Mouse (Mus musculus) layer of hippocampus, postnatal 25 days (tissue): ENCODE measurements around the gene Olfr944. TPM values are rescaled to one million over a fixed set of nuclear protein-coding genes. Genes with fewer than 3 reads are reported as not detected.

Experiments
- DNase-seq, 2 experiments: peaks; one replicate each; pipeline ENCODE4 v3.0.0; 2022; ENCODE audit warnings: mixed read lengths in 2 of 2, low spot score in 1 of 2; ENCODE audit errors: extremely low spot score in 1 of 2
- total RNA-seq, 2 experiments: library from RNA; stranded (reverse); gene quantifications; 2 replicates each; pipeline ENCODE4 v1.2.3; 2021

Gene Olfr944
- total RNA-seq, result not detected

DNA sequence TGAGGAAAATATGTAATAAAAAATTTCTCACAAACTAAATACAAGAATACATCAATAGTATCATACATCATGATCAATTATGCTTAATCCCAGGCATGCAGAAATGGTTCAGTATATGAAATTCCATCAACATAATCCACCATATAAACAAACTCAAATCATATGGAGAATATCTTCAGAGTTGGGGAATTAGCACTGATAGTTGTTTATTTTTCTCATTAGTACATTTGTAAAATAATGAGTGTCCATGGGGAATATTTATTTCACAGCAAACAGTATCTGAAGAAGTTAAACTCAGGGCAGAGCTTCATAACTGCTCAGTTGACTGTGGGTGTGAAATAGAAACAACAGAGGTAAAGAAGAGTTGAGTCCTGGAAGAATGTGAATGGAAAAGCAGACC lies at the start of gene Olfr944:
TSS of gene Olfr944 (plus strand) at position 301 of the 400 bp plus-strand sequence.
- DNase-seq, result no peak

DNA sequence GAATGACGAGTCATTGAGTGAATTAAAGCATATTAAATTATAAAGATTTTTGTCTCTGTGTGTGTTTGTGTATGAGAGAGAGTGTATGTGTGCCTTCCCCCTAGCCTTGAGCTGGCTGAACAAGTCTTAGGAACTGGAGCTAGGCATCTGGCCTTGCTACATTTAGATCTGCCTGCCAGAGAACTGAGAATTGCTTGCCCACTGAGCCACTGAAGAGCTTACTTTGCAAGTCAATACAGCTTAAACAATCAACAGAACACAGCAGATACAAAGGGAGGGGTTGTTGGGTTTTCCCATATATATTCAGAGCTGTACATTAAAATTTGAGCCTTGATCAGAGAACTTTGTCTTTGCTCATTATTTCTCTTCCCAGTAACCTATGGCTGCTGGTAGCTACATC lies 49.3 kb upstream of the Olfr944 start:
- no peak for DNase-seq

DNA sequence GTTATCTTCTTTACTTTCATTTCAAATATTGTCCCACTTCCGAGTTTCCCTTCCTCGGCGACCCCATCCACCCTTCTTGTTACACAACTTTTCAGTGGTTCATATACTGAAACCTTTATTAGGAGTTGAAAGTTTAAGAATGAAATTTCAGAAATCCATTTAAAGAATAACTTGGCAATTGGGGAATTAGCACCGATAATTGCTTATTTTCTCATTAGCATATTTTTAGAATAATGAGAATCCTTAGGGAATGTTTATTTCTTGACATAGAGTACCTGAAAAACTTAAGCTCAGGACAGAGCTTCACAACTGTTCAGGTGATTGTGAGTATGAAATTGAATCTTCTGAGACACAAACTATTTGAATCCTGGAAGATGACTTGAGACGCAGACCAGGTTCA lies 35.7 kb upstream of the Olfr944 start, which contains the start of gene Olfr943:
TSS of gene Olfr943 (plus strand) at position 301 of the 400 bp plus-strand sequence.
- no peak for DNase-seq

GRCm38 (mm10) chr9:39249894-39250293 lies 48.2 kb downstream of the Olfr944 start, which contains the start of gene Olfr1537:
Gene Olfr1537 (minus strand): TSS chr9:39249994.
- no peak for DNase-seq

Other genes with a start within 250 kb of the Olfr944 start
- not detected for gene Olfr933, start 229.6 kb upstream of the Olfr944 start, total RNA-seq
- gene Olfr934, start 213.6 kb upstream of the Olfr944 start, total RNA-seq, result not detected
- gene Olfr935, start 202.2 kb upstream of the Olfr944 start, total RNA-seq, result not detected
- gene Olfr146, start 178.5 kb upstream of the Olfr944 start, total RNA-seq, result not detected
- not detected for gene Olfr937, start 137.0 kb upstream of the Olfr944 start, total RNA-seq
- gene Olfr938, start 123.0 kb upstream of the Olfr944 start, total RNA-seq, result not detected
- not detected for gene Olfr27, start 73.8 kb upstream of the Olfr944 start, total RNA-seq
- gene Olfr943, start 35.6 kb upstream of the Olfr944 start, total RNA-seq, result not detected
- gene Olfr1537, start 48.1 kb downstream of the Olfr944 start, total RNA-seq, result not detected
- gene Olfr945, start 74.9 kb downstream of the Olfr944 start, total RNA-seq, result not detected
- gene Olfr948, start 124.1 kb downstream of the Olfr944 start, total RNA-seq, result not detected
- not detected for gene Olfr951, start 185.5 kb downstream of the Olfr944 start, total RNA-seq
- not detected for gene Olfr952, start 225.2 kb downstream of the Olfr944 start, total RNA-seq